Mouse (Mus musculus) neural tube, embryonic 14.5 days (tissue): Measurements from ENCODE around the gene Cercam. TPM values are rescaled to one million over a fixed set of nuclear protein-coding genes. Genes with fewer than 3 reads are reported as not detected.

ENCODE experiments used
- ATAC-seq: fragments of 200-750 bp; cut with Nextera tagmentation; 2 replicates; pipeline ENCODE4 v1.8.0; 2017; ENCODE audit warnings: low read depth, mild to moderate bottlenecking, moderate TSS enrichment, moderate library complexity
- H3K27ac ChIP-seq: fragments of 300-500 bp; sonication (generic); 2 replicates; pipeline ENCODE4 v1.5.1; 2014; ENCODE audit warnings: low read depth, mild to moderate bottlenecking, control low read depth, low read length, moderate library complexity, mixed read lengths
- H3K27me3 ChIP-seq: fragments of 300-500 bp; sonication (generic); 2 replicates; pipeline ENCODE4 v1.6.1; 2014; ENCODE audit warnings: low read length; ENCODE audit not compliant: control insufficient read depth, insufficient read depth
- H3K36me3 ChIP-seq: fragments of 300-500 bp; sonication (generic); 2 replicates; pipeline ENCODE4 v1.6.1; 2014; ENCODE audit warnings: low read length, mixed read lengths; ENCODE audit not compliant: control insufficient read depth, insufficient read depth
- H3K4me1 ChIP-seq: fragments of 300-500 bp; sonication (generic); 2 replicates; pipeline ENCODE4 v1.6.1; 2014; ENCODE audit warnings: low read length; ENCODE audit not compliant: control insufficient read depth, insufficient read depth
- H3K4me2 ChIP-seq: fragments of 300-500 bp; sonication (generic); 2 replicates; pipeline ENCODE4 v1.6.1; 2014; ENCODE audit warnings: mild to moderate bottlenecking, low read depth, low read length, control low read depth
- H3K4me3 ChIP-seq: fragments of 300-500 bp; sonication (generic); 2 replicates; pipeline ENCODE4 v1.5.1; 2014; ENCODE audit warnings: low read depth, low read length, control low read depth, mixed read lengths
- H3K9ac ChIP-seq: fragments of 300-500 bp; sonication (generic); replicated peaks from 2 replicates; pipeline ENCODE4 v1.6.1; 2014; ENCODE audit warnings: low read depth, mild to moderate bottlenecking, control low read depth, low read length, mixed read lengths
- H3K9me3 ChIP-seq: fragments of 300-500 bp; sonication (generic); 2 replicates; pipeline ENCODE4 v1.6.1; 2016; ENCODE audit warnings: low read length; ENCODE audit not compliant: control insufficient read depth
- WGBS: fragments of 180-500 bp; shearing (Covaris S2); extraction: QIAGEN DNeasy Blood & Tissue Kit; methylation state at CpG from one replicate; pipeline ENCODE4 v1.1.7; 2014; 5-methylcytosine and 5-hydroxymethylcytosine counted together
- polyA plus RNA-seq: library from polyadenylated mRNA; unstranded; fragments of >200 nt; fragmentation: Nextera tagmentation; extraction: Ambion mirVana; gene quantifications from 2 replicates; pipeline ENCODE4 v1.2.1, GENCODE M21; 2014

The Cercam gene
- polyA plus RNA-seq, 1 experiment from 2014 or later, result 22.9 TPM

DNA sequence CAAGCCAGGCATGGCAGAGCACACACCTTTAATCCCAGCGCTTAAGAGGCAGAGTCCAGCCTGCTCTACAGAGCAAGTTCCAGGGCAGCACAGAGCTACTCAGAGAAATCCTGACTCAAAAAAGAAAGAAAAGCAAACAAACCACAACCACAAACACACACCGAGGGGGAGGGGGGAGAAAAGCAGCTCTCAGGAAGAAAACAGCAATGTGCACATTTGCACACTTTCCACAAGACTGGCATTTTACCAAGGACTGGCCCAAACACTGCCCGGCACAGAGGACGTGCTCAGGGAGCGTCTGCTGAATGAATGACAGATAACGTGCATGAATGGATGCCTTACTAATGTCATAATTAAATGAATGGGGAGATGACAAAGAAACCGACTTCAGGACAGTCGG, 19.9 kb upstream of the Cercam start:
- H3K9ac ChIP-seq, result no peak overlapping the region
- H3K4me2 ChIP-seq, result no peak overlapping the region
- 28% methylated on average over 8 of the region's 8 CpGs for WGBS
- no peak overlapping the region for H3K4me3 ChIP-seq
- H3K36me3 ChIP-seq, result no peaks in the 10 kb centered on the region
- no peaks in the 10 kb centered on the region; the same call in 1 of the 2 replicates for H3K27me3 ChIP-seq
- H3K4me1 ChIP-seq, result peaks cover 29% of the 10 kb centered on the region
- no peak for ATAC-seq
- H3K27ac ChIP-seq, result no peak overlapping the region
- H3K9me3 ChIP-seq, result no peaks in the 10 kb centered on the region

DNA sequence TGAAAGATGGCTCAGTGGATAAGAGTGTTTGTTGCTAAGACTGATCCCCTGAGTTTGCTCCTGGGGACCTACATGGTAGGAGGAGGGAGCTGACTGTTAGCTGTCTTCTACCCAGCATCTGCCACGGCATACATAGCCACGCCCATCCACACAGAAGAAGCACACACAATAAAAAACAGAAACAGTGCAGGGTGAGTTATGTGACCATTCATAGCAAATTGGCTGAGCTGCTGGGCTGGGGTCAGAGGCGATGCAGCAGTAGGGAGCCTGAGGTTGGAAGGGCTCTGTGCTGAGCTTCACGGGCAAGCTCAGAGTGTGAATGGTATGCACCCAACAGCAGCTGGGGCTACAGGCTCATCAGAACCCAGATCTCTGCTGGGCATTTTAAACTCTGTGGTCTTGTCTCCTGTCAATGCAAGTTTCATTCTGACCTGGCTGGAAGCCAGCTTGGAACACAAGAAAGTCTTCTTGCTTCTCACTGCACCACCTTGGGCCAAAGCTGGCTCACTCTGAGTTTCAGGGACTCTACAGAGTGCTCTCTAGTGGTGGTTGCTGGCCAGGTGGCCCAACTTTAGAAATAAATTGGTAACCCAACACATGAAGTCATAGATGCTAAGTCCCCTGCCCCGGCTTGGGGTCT, 19.0 kb upstream of the Cercam start:
- no peaks in the 10 kb centered on the region for H3K9me3 ChIP-seq
- no peaks in the 10 kb centered on the region for H3K36me3 ChIP-seq
- ATAC-seq, result no peak
- no peak overlapping the region; the same call in 1 of the 2 replicates for H3K27ac ChIP-seq
- H3K27me3 ChIP-seq, result no peaks in the 10 kb centered on the region; the same call in 1 of the 2 replicates
- 20% methylated on average over 5 of the region's 5 CpGs for WGBS
- no peak overlapping the region for H3K4me3 ChIP-seq
- no peak overlapping the region for H3K4me2 ChIP-seq
- H3K4me1 ChIP-seq, result peaks cover 23% of the 10 kb centered on the region
- 0 out of 2 replicates have a peak overlapping the region, but pooled peaks have one; percentile 16 for H3K9ac ChIP-seq

DNA sequence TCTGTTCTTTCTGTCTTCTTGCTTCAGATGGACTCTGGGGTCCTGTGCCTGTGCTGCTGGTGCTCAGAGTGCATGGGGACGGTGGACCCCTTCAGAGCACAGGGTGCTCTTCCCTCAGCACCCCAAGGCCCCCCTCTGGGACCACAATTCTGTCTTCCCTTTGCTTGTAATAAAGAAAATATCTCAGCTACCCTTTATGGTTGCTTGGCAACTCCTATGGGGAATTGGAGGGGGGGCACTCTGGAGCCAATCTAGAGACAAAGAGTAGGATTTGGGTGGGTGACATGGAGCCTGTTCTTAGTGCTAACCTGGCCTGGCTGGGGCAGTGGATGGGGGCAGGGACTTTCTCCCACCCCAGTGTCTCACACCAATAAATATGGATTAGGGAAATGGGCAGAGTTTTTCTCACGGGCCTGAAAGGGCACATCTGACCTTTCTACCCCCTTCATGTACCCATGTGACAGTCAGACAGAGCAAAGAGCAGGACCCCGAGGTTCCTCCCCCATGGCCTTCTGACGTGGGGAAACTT, 15.9 kb upstream of the Cercam start:
- WGBS, result 13% methylated on average over 4 of the region's 4 CpGs
- Histone ChIP-seq H3K4me2 (no peak overlapping the region), H3K9ac (no peak overlapping the region), H3K4me1 (peaks cover 21% of the 10 kb centered on the region), H3K27me3 (no peaks in the 10 kb centered on the region), H3K27ac (peak overlapping the region; percentile 22; the same call in 1 of the 2 replicates), H3K9me3 (no peaks in the 10 kb centered on the region), H3K4me3 (no peak overlapping the region), H3K36me3 (no peaks in the 10 kb centered on the region)
- no peak for ATAC-seq

DNA sequence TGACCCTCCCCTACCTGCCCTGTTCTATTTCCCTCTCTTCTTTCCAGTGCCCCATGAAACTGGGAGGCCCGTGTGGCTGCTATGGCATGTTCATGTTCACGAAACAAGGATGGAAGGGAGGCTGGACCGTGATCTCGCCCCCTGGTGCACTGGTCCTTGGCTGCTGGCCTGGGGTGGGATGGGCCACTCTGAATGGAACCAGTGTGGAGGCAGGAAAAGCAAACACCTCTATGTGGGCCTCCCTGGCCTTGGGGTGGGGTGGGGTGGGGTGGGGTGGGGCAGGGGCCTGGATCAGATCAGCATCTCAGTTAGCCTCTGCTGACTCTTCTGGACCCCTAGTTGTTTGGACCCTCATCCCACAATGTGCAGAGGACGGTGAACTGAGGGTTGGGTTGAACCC, 15.2 kb upstream of the Cercam start:
- Histone ChIP-seq H3K4me3 (no peak overlapping the region), H3K9me3 (no peaks in the 10 kb centered on the region), H3K9ac (no peak overlapping the region), H3K36me3 (no peaks in the 10 kb centered on the region), H3K27me3 (no peaks in the 10 kb centered on the region), H3K4me2 (no peak overlapping the region), H3K4me1 (peaks cover 21% of the 10 kb centered on the region), H3K27ac (no peak overlapping the region)
- ATAC-seq, result no peak
- 29% methylated on average over 5 of the region's 5 CpGs for WGBS

DNA sequence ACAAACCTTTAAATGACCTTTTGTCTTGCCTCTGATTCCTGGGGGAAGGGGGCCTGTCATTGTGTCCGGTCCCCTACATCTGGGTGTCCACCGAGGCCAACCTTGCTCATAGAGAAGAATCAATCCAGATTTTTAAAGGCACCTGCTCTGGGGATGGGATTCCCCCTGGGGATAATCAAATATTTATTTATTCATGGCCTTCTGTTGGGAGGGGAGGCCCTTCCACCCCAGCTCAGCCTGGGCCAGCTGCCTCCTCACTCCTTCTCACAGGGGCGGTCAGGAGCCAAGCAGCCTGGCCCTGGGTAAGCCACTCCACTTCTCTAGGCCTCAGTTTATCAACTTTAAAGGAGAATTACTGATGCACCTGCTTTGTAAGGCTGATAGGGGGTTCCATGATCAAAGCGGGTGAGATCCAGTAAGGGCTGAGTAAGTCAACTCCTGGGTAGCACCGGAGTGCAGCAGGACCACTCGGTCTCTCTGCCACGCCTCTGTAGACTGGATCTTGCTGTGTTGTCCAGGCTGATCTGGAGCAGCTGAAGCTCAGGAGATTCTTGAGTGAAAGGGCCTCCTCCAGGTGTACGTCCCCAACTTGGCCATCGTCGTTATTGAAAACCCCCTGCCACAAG, 13.3 kb upstream of the Cercam start:
- 20% methylated on average over 10 of the region's 10 CpGs for WGBS
- H3K27me3 ChIP-seq, result no peaks in the 10 kb centered on the region
- no peaks in the 10 kb centered on the region for H3K9me3 ChIP-seq
- no peak overlapping the region for H3K9ac ChIP-seq
- ATAC-seq, result no peak
- H3K4me2 ChIP-seq, result no peak overlapping the region
- no peaks in the 10 kb centered on the region for H3K36me3 ChIP-seq
- no peak overlapping the region for H3K27ac ChIP-seq
- peaks cover 14% of the 10 kb centered on the region; the same call in 1 of the 2 replicates for H3K4me1 ChIP-seq
- H3K4me3 ChIP-seq, result no peak overlapping the region

DNA sequence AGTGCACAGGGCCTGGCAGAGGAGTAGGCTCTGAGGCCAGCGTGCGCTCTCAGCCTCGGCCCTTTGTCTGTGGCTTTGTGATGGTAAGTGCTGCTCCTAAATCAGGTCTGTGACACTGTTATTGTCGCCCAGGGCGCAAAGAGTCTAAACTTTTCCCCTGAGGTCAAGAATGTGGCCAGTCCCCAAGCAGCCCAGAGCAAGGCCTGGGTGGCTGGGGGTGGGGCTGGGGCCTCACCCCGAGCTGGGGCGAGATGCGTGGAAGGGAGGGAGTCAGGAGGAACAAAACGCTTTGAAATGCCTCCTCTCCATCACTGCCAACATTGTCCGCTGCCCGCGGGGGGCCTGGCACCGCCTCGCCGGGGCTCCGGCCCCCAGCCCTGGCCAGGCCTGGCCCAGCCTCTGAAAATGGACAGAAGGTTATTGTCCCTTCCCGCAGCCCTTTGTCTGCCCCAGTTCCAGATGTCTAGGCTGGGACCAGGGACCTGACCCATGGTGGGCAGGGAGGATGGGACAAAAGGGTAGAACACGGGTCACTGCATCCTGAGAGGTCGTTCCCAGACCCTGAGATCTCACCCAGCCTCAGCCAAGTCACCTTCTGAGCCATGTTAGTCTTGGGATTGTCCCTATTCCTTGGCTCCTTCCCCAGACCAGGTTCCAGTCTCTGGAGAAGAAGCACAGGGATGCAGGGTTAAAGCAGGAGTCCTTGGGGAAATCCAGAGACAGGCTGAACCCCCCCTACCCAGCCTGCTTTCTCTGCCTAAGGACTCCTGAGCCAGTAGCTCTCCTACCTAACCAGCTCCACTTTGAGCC, 12.3 kb upstream of the Cercam start:
- 0 out of 2 replicates have a peak, but pooled peaks have one; percentile 16 for ATAC-seq
- no peak overlapping the region; the same call in 1 of the 2 replicates for H3K4me2 ChIP-seq
- H3K27ac ChIP-seq, result peak overlapping the region; percentile 45; the same call in 1 of the 2 replicates
- peaks cover 14% of the 10 kb centered on the region; the same call in 1 of the 2 replicates for H3K4me1 ChIP-seq
- no peaks in the 10 kb centered on the region for H3K27me3 ChIP-seq
- no peak overlapping the region for H3K4me3 ChIP-seq
- WGBS, result 6% methylated on average over 19 of the region's 19 CpGs
- no peaks in the 10 kb centered on the region for H3K36me3 ChIP-seq
- H3K9me3 ChIP-seq, result no peaks in the 10 kb centered on the region
- H3K9ac ChIP-seq, result 0 out of 2 replicates have a peak overlapping the region, but pooled peaks have one; percentile 8

DNA sequence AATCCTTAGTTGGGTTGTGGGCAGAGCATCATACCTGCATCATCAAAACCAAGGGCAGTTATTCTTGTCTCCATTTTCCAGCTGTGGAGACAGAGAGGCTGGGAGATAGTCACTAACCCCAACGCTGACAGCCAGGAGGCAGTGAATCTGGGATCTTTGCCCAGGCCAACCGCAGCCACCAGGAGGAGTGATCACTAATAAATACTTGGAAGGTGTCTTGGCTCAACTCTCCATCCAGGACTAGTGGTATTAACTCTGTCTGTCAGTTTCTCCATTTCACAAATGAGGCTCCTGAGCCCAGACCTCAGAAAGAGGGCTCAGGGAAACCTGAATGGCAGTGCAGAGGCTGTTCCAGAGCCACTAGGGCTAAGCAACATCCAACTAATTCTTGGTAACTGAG, 11.6 kb upstream of the Cercam start:
- Histone ChIP-seq H3K27me3 (no peaks in the 10 kb centered on the region), H3K36me3 (no peaks in the 10 kb centered on the region), H3K27ac (no peak overlapping the region), H3K9me3 (no peaks in the 10 kb centered on the region), H3K4me3 (no peak overlapping the region), H3K4me2 (no peak overlapping the region), H3K9ac (no peak overlapping the region), H3K4me1 (peaks cover 14% of the 10 kb centered on the region; the same call in 1 of the 2 replicates)
- ATAC-seq, result no peak
- 4% methylated on average over 2 of the region's 2 CpGs for WGBS

DNA sequence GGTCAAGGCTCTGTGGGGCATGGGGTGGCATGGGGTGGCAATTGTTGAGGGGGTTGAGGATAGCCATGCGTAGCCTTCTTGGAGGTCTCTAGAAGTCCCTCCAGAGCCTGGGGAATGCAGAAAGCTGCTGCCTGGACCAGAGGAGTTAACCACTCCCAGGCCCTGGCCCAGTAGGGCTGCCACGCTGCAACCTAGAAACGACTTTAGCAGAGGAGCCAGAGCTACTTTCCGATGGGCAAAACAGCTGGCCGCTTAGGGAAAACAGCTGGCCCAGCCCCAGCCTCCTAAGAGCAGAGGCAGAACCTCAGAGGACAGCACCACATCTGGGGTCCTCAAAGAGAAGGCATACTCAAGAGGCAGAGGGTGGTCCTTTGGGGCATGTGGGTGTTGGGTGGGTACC, 11.0 kb upstream of the Cercam start:
- no peak overlapping the region for H3K4me2 ChIP-seq
- H3K9me3 ChIP-seq, result no peaks in the 10 kb centered on the region
- ATAC-seq, result no peak
- WGBS, result 65% methylated on average over 5 of the region's 5 CpGs
- H3K27ac ChIP-seq, result no peak overlapping the region
- H3K9ac ChIP-seq, result no peak overlapping the region
- no peak overlapping the region for H3K4me3 ChIP-seq
- H3K36me3 ChIP-seq, result no peaks in the 10 kb centered on the region
- H3K4me1 ChIP-seq, result peaks cover 14% of the 10 kb centered on the region; the same call in 1 of the 2 replicates
- no peaks in the 10 kb centered on the region for H3K27me3 ChIP-seq
